Mouse (Mus musculus) midbrain, embryonic 14.5 days (tissue): ENCODE measurements around the gene Kif17. TPM values are rescaled to one million over a fixed set of nuclear protein-coding genes. Genes with fewer than 3 reads are reported as not detected.

Experiments
- ATAC-seq: fragments of 200-750 bp; cut with Nextera tagmentation; 2 replicates; pipeline ENCODE4 v1.8.0; 2017; ENCODE audit warnings: moderate number of reproducible peaks, moderate library complexity; ENCODE audit not compliant: low FRiP score, low TSS enrichment
- DNase-seq: peaks from one replicate; pipeline ENCODE4 v3.0.0-alpha.2; 2015
- H3K27ac ChIP-seq: fragments of 300-500 bp; sonication (generic); replicated peaks from 2 replicates; pipeline ENCODE4 v1.5.1; 2014; ENCODE audit warnings: mild to moderate bottlenecking, low read depth, low read length, moderate library complexity
- H3K27me3 ChIP-seq: fragments of 300-500 bp; sonication (generic); 2 replicates; pipeline ENCODE4 v1.6.1; 2014; ENCODE audit warnings: low read length, control low read depth, mixed read lengths; ENCODE audit not compliant: control insufficient read depth, insufficient read depth
- H3K36me3 ChIP-seq: fragments of 300-500 bp; sonication (generic); 2 replicates; pipeline ENCODE4 v1.6.1; 2014; ENCODE audit warnings: low read length, control low read depth; ENCODE audit not compliant: control insufficient read depth, insufficient read depth
- H3K4me1 ChIP-seq: fragments of 300-500 bp; sonication (generic); 2 replicates; pipeline ENCODE4 v1.6.1; 2014; ENCODE audit warnings: mild to moderate bottlenecking, antibody characterized with exemption, low read length, control low read depth; ENCODE audit not compliant: control insufficient read depth, insufficient read depth
- H3K4me2 ChIP-seq: fragments of 300-500 bp; sonication (generic); 2 replicates; pipeline ENCODE4 v1.6.1; 2014; ENCODE audit warnings: mild to moderate bottlenecking, low read length, moderate library complexity
- H3K4me3 ChIP-seq: fragments of 300-500 bp; sonication (generic); replicated peaks from 2 replicates; pipeline ENCODE4 v1.5.1; 2014; ENCODE audit warnings: low read depth, low read length
- H3K9ac ChIP-seq: fragments of 300-500 bp; sonication (generic); replicated peaks from 2 replicates; pipeline ENCODE4 v1.6.1; 2014; ENCODE audit warnings: mild to moderate bottlenecking, low read length, moderate library complexity
- H3K9me3 ChIP-seq: fragments of 300-500 bp; sonication (generic); 2 replicates; pipeline ENCODE4 v1.6.1; 2016; ENCODE audit warnings: low read length, control low read depth, mixed read lengths; ENCODE audit not compliant: control insufficient read depth
- WGBS: fragments of 180-500 bp; shearing (Covaris S2); extraction: QIAGEN DNeasy Blood & Tissue Kit; methylation state at CpG from one replicate; pipeline ENCODE4 v1.1.7; 2014; 5-methylcytosine and 5-hydroxymethylcytosine counted together
- polyA plus RNA-seq: library from polyadenylated mRNA; unstranded; fragments of >200 nt; fragmentation: Nextera tagmentation; extraction: Ambion mirVana; gene quantifications from 2 replicates; pipeline ENCODE4 v1.2.1, GENCODE M21; 2014

The Kif17 gene
- polyA plus RNA-seq, 1 experiment from 2014 or later, result 2.5 TPM

DNA sequence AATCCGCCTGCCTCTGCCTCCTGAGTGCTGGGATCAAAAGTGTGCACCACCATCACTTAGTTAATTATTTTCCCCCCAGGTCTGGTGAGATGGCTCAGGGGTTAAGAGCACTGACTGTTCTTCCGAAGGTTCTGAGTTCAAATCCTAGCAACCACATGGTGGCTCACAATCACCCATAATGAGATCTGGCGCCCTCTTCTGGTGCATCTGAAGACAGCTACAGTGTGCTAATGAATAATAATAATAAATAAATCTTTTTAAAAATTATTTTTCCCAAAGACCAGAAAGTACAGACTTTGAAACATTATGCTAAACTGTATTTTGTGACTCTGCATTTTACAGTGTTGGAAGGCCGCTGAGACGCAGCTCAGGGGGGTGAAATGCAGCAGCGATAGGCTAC, 85.4 kb downstream of the Kif17 start:
- no peak for ATAC-seq
- H3K9ac ChIP-seq, result no peak overlapping the region
- no peak for DNase-seq
- H3K4me1 ChIP-seq, result no peaks in the 10 kb centered on the region
- no peaks in the 10 kb centered on the region for H3K27me3 ChIP-seq
- no peak overlapping the region for H3K4me3 ChIP-seq
- 86% methylated on average over 6 of the region's 6 CpGs for WGBS
- no peak overlapping the region for H3K27ac ChIP-seq
- H3K36me3 ChIP-seq, result no peaks in the 10 kb centered on the region
- no peaks in the 10 kb centered on the region for H3K9me3 ChIP-seq
- no peak overlapping the region for H3K4me2 ChIP-seq

GRCm38 (mm10) chr4:138336876-138337275, 86.6 kb downstream of the Kif17 start:
- WGBS, result 84% methylated on average over 5 of the region's 5 CpGs
- H3K4me1 ChIP-seq, result no peaks in the 10 kb centered on the region
- no peak overlapping the region for H3K9ac ChIP-seq
- no peak for DNase-seq
- H3K27me3 ChIP-seq, result no peaks in the 10 kb centered on the region
- H3K4me3 ChIP-seq, result no peak overlapping the region
- no peak for ATAC-seq
- H3K9me3 ChIP-seq, result no peaks in the 10 kb centered on the region
- no peak overlapping the region for H3K4me2 ChIP-seq
- H3K27ac ChIP-seq, result no peak overlapping the region
- H3K36me3 ChIP-seq, result no peaks in the 10 kb centered on the region

- H3K9me3 ChIP-seq, result no peaks in the 10 kb centered on the region
- H3K4me2 ChIP-seq, result no peak overlapping the region
- 87% methylated on average over 9 of the region's 9 CpGs for WGBS
- H3K27me3 ChIP-seq, result no peaks in the 10 kb centered on the region
- no peaks in the 10 kb centered on the region for H3K4me1 ChIP-seq
- no peak for DNase-seq
- ATAC-seq, result no peak
- H3K27ac ChIP-seq, result no peak overlapping the region
- H3K9ac ChIP-seq, result no peak overlapping the region
- no peak overlapping the region for H3K4me3 ChIP-seq
- no peaks in the 10 kb centered on the region for H3K36me3 ChIP-seq
These were observed 87.1 kb downstream of the Kif17 start for GRCm38 (mm10) chr4:138337341-138337740.

DNA sequence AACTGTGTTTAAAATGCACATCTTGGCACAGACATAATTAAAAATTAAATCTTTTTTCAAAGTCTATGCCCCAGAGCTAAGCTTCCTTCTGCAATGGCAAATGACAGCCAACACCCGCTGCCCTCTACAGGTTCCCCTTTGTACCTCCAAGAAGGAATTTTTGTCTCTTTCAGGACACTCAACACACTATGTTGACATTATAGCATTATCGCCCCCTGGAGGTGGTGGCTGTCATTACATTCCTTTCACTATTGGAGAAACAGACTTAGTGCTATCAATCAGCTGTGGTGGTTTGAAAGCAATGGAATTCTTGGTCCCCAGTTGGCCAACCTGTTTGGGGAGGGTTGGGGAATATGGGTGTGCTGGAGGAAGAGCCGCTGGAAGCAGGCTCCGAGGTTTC, 89.7 kb downstream of the Kif17 start:
- Histone ChIP-seq H3K4me3 (no peak overlapping the region), H3K9me3 (no peaks in the 10 kb centered on the region), H3K4me2 (no peak overlapping the region), H3K4me1 (0 out of 2 replicates have a peak, but pooled peaks cover 3% of the 10 kb centered on the region), H3K27ac (no peak overlapping the region), H3K36me3 (no peaks in the 10 kb centered on the region), H3K9ac (no peak overlapping the region), H3K27me3 (no peaks in the 10 kb centered on the region)
- no peak for ATAC-seq
- 28% methylated on average over 4 of the region's 4 CpGs for WGBS
- DNase-seq, result peak; percentile 73

DNA sequence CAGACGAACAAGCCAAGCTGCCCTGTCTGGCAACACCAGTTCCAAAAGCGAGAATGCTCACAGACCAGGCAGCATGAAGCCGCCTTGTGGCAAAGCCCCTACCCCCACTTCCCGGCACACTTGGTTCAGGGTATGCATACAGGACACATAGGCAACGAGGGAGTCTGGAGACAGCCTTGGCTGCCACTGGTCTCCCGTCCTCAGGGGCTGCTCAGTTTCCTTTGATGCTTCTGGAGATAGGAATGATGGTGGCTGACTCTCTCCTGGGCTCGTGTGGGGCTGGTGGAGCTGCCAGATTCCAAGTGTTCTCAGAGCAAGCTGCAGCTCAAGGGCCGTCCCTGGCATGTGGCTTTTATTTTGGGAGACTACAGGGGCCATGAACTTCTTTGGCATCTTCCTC, 91.2 kb downstream of the Kif17 start:
- H3K27ac ChIP-seq, result no peak overlapping the region
- H3K4me2 ChIP-seq, result no peak overlapping the region
- H3K4me3 ChIP-seq, result no peak overlapping the region
- no peak overlapping the region for H3K9ac ChIP-seq
- no peaks in the 10 kb centered on the region for H3K27me3 ChIP-seq
- no peaks in the 10 kb centered on the region for H3K36me3 ChIP-seq
- H3K9me3 ChIP-seq, result no peaks in the 10 kb centered on the region
- WGBS, result 75% methylated on average over 8 of the region's 8 CpGs
- H3K4me1 ChIP-seq, result 0 out of 2 replicates have a peak, but pooled peaks cover 3% of the 10 kb centered on the region
- no peak for DNase-seq
- no peak for ATAC-seq

GRCm38 (mm10) chr4:138342048-138342447, 91.8 kb downstream of the Kif17 start:
- H3K4me3 ChIP-seq, result no peak overlapping the region
- no peak overlapping the region for H3K9ac ChIP-seq
- WGBS, result 82% methylated on average over 7 of the region's 7 CpGs
- H3K4me2 ChIP-seq, result no peak overlapping the region
- H3K27ac ChIP-seq, result no peak overlapping the region
- no peak for ATAC-seq
- no peaks in the 10 kb centered on the region for H3K36me3 ChIP-seq
- 0 out of 2 replicates have a peak, but pooled peaks cover 3% of the 10 kb centered on the region for H3K4me1 ChIP-seq
- H3K27me3 ChIP-seq, result no peaks in the 10 kb centered on the region
- H3K9me3 ChIP-seq, result no peaks in the 10 kb centered on the region
- DNase-seq, result no peak

- H3K27ac ChIP-seq, result no peak overlapping the region
- no peak overlapping the region for H3K4me3 ChIP-seq
- ATAC-seq (no peak), DNase-seq (no peak)
- no peaks in the 10 kb centered on the region for H3K27me3 ChIP-seq
- H3K4me1 ChIP-seq, result 0 out of 2 replicates have a peak, but pooled peaks cover 3% of the 10 kb centered on the region
- H3K9me3 ChIP-seq, result no peaks in the 10 kb centered on the region
- H3K4me2 ChIP-seq, result no peak overlapping the region
- no peaks in the 10 kb centered on the region for H3K36me3 ChIP-seq
- 88% methylated on average over 6 of the region's 6 CpGs for WGBS
- no peak overlapping the region for H3K9ac ChIP-seq
These were observed 92.5 kb downstream of the Kif17 start for GRCm38 (mm10) chr4:138342778-138343177.

DNA sequence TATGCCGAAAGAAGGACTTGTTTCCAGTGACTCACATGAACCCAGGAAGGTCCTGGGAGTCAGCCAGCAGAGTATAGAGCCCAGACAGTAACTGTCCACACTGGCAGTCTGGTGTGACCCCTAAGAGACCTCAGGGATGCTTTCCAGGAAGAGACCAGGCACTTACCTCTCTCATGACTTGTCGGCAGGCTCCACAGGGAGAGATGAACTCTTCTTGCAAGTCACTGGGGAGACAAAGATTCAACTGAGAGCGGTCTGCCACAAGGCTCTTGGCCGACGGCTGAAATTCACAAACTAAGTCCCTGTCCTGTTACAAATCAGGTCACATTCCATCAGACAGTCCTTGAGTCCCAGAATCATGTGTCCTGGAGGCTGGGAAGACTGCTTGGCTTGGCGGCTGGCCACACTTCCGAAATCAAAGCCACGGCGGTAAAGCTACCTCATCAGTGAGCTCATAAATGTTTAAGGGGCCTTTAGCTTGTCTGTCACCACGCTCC, 93.2 kb downstream of the Kif17 start:
- H3K9me3 ChIP-seq, result no peaks in the 10 kb centered on the region
- WGBS, result 62% methylated on average over 10 of the region's 10 CpGs
- 0 out of 2 replicates have a peak, but pooled peaks cover 3% of the 10 kb centered on the region for H3K4me1 ChIP-seq
- ATAC-seq, result no peak
- no peak overlapping the region for H3K9ac ChIP-seq
- no peak overlapping the region for H3K4me2 ChIP-seq
- peak; percentile 27 for DNase-seq
- no peaks in the 10 kb centered on the region for H3K27me3 ChIP-seq
- H3K27ac ChIP-seq, result no peak overlapping the region
- H3K4me3 ChIP-seq, result no peak overlapping the region
- H3K36me3 ChIP-seq, result no peaks in the 10 kb centered on the region

DNA sequence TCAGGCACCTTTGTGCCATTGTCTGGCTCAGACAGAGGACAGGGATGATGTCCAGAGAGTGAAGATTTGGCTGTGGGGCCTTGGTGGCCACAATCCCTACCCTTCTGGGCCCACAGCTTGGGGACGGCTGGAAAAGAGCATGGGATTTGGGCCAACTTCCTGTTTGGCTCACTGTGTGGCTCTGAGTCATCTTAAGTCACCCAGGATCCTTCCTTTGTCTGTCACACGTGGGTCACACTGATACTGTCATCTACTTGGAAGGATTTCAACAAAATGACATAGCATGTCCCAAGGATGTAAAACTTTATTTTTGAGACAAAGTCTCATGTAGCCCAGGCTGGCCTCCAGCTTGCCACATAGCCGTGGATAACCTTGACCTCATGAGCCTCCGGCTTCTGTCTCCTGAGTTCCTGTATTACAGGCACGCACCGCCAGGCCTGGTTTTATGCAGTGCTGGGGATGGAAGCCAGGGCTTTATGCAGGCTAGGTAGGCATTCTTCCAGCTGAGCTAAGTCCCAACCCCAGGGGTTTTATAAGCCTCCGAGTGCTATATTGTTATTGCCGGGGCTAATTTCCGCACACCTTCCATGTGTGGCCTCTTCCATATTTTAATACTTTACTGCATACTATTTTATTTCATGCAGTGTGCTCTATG, 94.8 kb downstream of the Kif17 start:
- H3K4me3 ChIP-seq, result no peak overlapping the region
- DNase-seq (no peak), ATAC-seq (no peak)
- no peaks in the 10 kb centered on the region for H3K27me3 ChIP-seq
- WGBS, result 76% methylated on average over 9 of the region's 9 CpGs
- no peak overlapping the region for H3K9ac ChIP-seq
- H3K27ac ChIP-seq, result no peak overlapping the region
- H3K4me2 ChIP-seq, result no peak overlapping the region
- H3K36me3 ChIP-seq, result no peaks in the 10 kb centered on the region
- H3K4me1 ChIP-seq, result 0 out of 2 replicates have a peak, but pooled peaks cover 3% of the 10 kb centered on the region
- no peaks in the 10 kb centered on the region for H3K9me3 ChIP-seq
